Mouse (Mus musculus) forebrain, postnatal 0 days (tissue): ENCODE data around the gene Kcnn1. TPM values are rescaled to one million over a fixed set of nuclear protein-coding genes. Genes with fewer than 3 reads are reported as not detected.

Experiments used
- ATAC-seq: fragments of 200-750 bp; cut with Nextera tagmentation; 2 replicates; pipeline ENCODE4 v1.8.0; 2017; ENCODE audit warnings: mild to moderate bottlenecking, moderate library complexity
- DNase-seq: peaks from one replicate; pipeline ENCODE4 v3.0.0-alpha.2; 2015
- H3K27ac ChIP-seq: fragments of 300-500 bp; sonication (generic); 2 replicates; pipeline ENCODE4 v1.5.1; 2014; ENCODE audit warnings: low read depth, mild to moderate bottlenecking, antibody characterized with exemption, low read length, moderate library complexity, mixed read lengths
- H3K27me3 ChIP-seq: fragments of 300-500 bp; sonication (generic); 2 replicates; pipeline ENCODE4 v1.6.1; 2014; ENCODE audit warnings: mild to moderate bottlenecking, low read length, mixed read lengths; ENCODE audit not compliant: insufficient read depth
- H3K36me3 ChIP-seq: fragments of 300-500 bp; sonication (generic); 2 replicates; pipeline ENCODE4 v1.6.1; 2014; ENCODE audit warnings: mild to moderate bottlenecking, moderate library complexity; ENCODE audit not compliant: insufficient read depth
- H3K4me1 ChIP-seq: fragments of 300-500 bp; sonication (generic); 2 replicates; pipeline ENCODE4 v1.6.1; 2014; ENCODE audit warnings: antibody characterized with exemption; ENCODE audit not compliant: insufficient read depth
- H3K4me2 ChIP-seq: fragments of 300-500 bp; sonication (generic); 2 replicates; pipeline ENCODE4 v1.6.1; 2014; ENCODE audit warnings: low read depth, mild to moderate bottlenecking, moderate library complexity
- H3K4me3 ChIP-seq: fragments of 300-500 bp; sonication (generic); 2 replicates; pipeline ENCODE4 v1.5.1; 2014; ENCODE audit warnings: low read depth, low read length, mixed read lengths
- H3K9ac ChIP-seq: fragments of 300-500 bp; sonication (generic); 2 replicates; pipeline ENCODE4 v1.6.1; 2014; ENCODE audit warnings: mild to moderate bottlenecking
- H3K9me3 ChIP-seq: fragments of 300-500 bp; sonication (generic); 2 replicates; pipeline ENCODE4 v1.6.1; 2016; ENCODE audit warnings: low read length
- CTCF ChIP-seq: sonication (generic); IDR thresholded peaks from 2 replicates; pipeline ENCODE4 v1.5.1; 2016; ENCODE audit warnings: antibody characterized with exemption, control low read depth, low read depth
- WGBS: fragments of 180-500 bp; shearing (Covaris S2); extraction: QIAGEN DNeasy Blood & Tissue Kit; methylation state at CpG from one replicate; pipeline ENCODE4 v1.1.7; 2014; 5-methylcytosine and 5-hydroxymethylcytosine counted together
- polyA plus RNA-seq: library from polyadenylated mRNA; unstranded; fragments of >200 nt; fragmentation: Nextera tagmentation; extraction: Ambion mirVana; gene quantifications from 2 replicates; pipeline ENCODE4 v1.2.1, GENCODE M21; 2015
- total RNA-seq: library from RNA; depleted of rRNA; stranded (reverse); fragments of >200 nt; gene quantifications from 2 replicates; pipeline ENCODE4 v1.2.3, GENCODE M21; 2014

Kcnn1 gene
- total and polyA plus RNA-seq, 2 experiments from 2014 or later = 9.8 to 20.5 TPM

DNA sequence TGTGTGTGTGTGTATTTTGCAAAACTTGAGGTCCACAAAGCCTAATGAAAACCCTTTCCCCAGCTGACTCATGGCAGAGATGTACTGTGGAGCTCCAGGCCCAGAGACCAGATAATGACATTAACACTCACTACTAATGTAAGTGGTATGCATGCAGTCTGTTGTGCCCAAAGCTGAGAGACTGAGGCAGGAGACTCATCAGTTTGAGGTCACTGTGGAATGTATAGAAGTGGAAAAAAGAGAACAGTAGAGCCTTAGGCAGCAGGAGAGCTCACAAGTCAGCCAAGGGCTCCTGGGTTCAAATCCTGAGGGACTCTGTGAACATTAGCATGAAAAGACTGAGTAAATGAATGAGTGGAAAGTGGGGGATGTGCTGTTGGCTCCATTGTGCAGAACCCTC, 40.5 kb upstream of the Kcnn1 start:
- Histone ChIP-seq H3K36me3 (no peaks in the 10 kb centered on the region), H3K4me1 (0 out of 2 replicates have a peak, but pooled peaks cover 3% of the 10 kb centered on the region), H3K27ac (no peak overlapping the region), H3K27me3 (no peaks in the 10 kb centered on the region), H3K9me3 (no peaks in the 10 kb centered on the region), H3K4me3 (no peak overlapping the region), H3K9ac (no peak overlapping the region), H3K4me2 (no peak overlapping the region)
- ATAC-seq (no peak), DNase-seq (no peak)
- TF ChIP-seq CTCF = no peak

DNA sequence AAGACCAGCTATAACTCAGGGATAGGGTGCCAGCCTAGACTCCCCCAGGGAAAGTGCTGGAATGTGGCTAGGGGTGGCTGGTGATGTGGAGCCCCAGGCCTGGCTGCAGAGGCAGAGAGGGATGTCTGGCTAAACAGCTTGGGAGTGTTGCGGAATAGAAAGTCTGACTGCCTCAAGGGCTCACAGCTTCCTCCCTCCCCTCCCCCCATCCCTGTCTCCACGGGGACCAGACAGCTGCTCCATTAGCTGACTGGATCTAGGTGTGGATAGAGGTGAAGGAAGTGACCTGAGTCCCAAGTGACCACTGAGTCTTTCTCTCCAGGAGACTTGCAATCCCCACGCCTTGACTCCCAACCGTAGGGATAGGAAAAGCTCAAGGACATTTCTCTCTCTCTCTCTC, 40.1 kb upstream of the Kcnn1 start:
- DNase-seq = no peak
- no peak for TF ChIP-seq CTCF
- Histone ChIP-seq H3K9ac (no peak overlapping the region), H3K4me3 (no peak overlapping the region), H3K9me3 (no peaks in the 10 kb centered on the region), H3K36me3 (no peaks in the 10 kb centered on the region), H3K4me1 (0 out of 2 replicates have a peak, but pooled peaks cover 3% of the 10 kb centered on the region), H3K27me3 (no peaks in the 10 kb centered on the region), H3K27ac (no peak overlapping the region), H3K4me2 (no peak overlapping the region)
- ATAC-seq = no peak
- WGBS = 53% methylated on average over 4 of the region's 4 CpGs

DNA sequence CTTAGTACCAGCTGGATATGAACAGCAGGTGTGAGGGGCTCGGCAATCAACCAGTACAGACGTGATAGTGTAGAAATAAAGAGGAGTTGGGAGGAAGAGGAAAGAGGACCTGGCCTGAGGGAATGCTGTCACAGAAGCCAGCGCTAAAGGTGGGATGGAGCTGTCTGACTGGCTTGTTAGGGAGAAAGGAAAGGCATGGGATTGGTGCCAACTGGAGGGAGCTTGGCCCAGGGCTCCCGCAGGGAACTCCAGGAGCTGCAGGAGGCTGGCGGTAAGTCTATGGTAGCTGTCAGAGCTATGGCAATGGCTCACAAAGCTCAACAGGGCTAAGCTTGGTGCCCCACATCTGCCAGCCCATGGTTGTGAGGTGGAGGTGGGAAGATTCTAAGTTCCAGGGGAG, 39.2 kb upstream of the Kcnn1 start:
- ATAC-seq (no peak), DNase-seq (no peak)
- no peak for TF ChIP-seq CTCF
- H3K36me3 ChIP-seq = no peaks in the 10 kb centered on the region
- no peak overlapping the region for H3K4me2 ChIP-seq
- H3K27ac ChIP-seq = no peak overlapping the region
- WGBS = 20% methylated on average over 5 of the region's 5 CpGs
- H3K27me3 ChIP-seq = no peaks in the 10 kb centered on the region
- no peak overlapping the region for H3K9ac ChIP-seq
- no peaks in the 10 kb centered on the region for H3K9me3 ChIP-seq
- no peak overlapping the region for H3K4me3 ChIP-seq
- H3K4me1 ChIP-seq = 0 out of 2 replicates have a peak, but pooled peaks cover 3% of the 10 kb centered on the region

DNA sequence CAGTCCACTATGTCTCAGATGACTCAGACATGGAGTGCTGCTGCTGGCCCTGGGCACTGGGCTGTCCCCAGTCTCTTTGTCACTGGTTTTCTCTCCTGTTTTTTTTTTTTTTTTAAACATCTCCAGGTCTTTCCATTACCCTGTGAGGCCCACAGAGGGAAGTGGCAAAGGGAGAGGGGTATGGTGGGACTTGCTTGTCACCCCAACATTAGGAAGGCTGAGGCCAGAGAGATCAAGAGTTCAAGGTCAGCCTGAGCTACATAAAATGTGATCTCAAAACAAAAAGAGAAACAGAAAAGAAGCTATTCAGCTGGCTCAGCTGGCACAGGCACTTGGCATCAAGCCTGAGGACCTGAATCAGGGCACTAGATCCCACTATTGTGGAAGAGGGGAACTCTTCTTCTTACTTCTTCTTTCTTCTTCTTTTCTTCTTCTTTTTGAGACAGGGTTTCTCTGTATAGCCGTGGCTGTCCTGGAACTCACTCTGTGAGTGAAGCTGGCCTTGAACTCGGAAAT, 37.9 kb upstream of the Kcnn1 start:
- 75% methylated on average over 2 of the region's 2 CpGs for WGBS
- peaks cover 4% of the 10 kb centered on the region; the same call in 1 of the 2 replicates for H3K4me1 ChIP-seq
- H3K9ac ChIP-seq = no peak overlapping the region
- DNase-seq (no peak), ATAC-seq (no peak)
- no peak overlapping the region for H3K27ac ChIP-seq
- no peak overlapping the region for H3K4me2 ChIP-seq
- H3K27me3 ChIP-seq = no peaks in the 10 kb centered on the region
- H3K9me3 ChIP-seq = no peaks in the 10 kb centered on the region
- no peak overlapping the region for H3K4me3 ChIP-seq
- H3K36me3 ChIP-seq = no peaks in the 10 kb centered on the region
- no peak for TF ChIP-seq CTCF

DNA sequence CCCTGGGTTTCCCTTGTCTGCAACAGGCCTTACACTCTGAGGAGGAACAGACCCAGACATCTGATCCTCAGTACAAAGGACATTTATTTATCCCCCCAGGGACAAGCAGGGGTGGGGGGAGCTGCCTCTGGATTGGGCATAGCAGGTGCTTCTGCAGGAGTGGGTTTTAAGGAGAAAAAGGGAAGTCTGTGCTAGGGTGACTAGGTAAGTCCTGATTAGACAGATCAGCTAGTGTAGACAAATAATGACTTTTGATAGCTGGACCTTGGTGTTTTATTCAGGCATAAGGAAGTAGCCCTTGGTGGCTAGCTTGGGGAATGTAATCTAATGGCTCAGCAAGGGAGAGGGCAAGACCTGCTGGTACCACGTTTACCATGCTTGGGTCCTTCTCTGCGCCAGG, 36.2 kb upstream of the Kcnn1 start:
- Histone ChIP-seq H3K36me3 (peaks cover 16% of the 10 kb centered on the region), H3K9me3 (no peaks in the 10 kb centered on the region), H3K4me2 (no peak overlapping the region), H3K4me1 (peaks cover 4% of the 10 kb centered on the region; the same call in 1 of the 2 replicates), H3K4me3 (no peak overlapping the region), H3K27me3 (no peaks in the 10 kb centered on the region; the same call in 1 of the 2 replicates), H3K9ac (no peak overlapping the region), H3K27ac (no peak overlapping the region)
- 78% methylated on average over 2 of the region's 2 CpGs for WGBS
- no peak for TF ChIP-seq CTCF
- ATAC-seq (no peak), DNase-seq (no peak)

DNA sequence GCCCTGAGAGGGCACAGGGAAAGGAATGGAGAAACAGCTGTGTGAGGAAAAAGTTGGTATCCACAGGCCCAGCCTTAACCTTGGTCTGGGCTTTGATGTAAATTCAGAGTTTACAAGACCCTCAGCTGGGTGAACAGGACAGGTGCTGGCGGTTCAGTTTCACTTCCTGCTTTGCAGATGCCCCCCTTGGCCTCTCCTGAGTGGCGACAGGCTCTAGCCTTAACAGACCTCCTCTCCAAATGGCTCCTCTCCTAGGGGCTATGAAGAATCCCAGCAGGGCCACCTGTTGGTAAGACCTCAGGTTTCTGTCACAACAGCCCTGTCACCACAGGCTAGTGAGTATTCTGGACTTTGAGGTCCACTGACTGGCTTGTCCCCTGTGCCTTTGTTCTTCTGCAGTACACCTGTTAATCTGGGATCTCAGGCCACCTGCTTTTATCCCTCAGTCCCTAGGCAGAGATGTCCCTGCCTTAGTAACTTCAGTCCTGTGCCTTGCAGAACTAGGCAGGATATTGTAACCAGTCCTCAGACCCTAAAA, 35.7 kb upstream of the Kcnn1 start:
- no peak overlapping the region for H3K4me3 ChIP-seq
- H3K9me3 ChIP-seq = no peaks in the 10 kb centered on the region
- peak; percentile 5; the same call in 1 of the 2 replicates for TF ChIP-seq CTCF
- peak overlapping the region; percentile 54 for H3K9ac ChIP-seq
- WGBS = 56% methylated on average over 2 of the region's 2 CpGs
- H3K27ac ChIP-seq = no peak overlapping the region
- DNase-seq (no peak), ATAC-seq (no peak)
- H3K27me3 ChIP-seq = no peaks in the 10 kb centered on the region; the same call in 1 of the 2 replicates
- no peak overlapping the region for H3K4me2 ChIP-seq
- peaks cover 4% of the 10 kb centered on the region; the same call in 1 of the 2 replicates for H3K4me1 ChIP-seq
- H3K36me3 ChIP-seq = peaks cover 21% of the 10 kb centered on the region

DNA sequence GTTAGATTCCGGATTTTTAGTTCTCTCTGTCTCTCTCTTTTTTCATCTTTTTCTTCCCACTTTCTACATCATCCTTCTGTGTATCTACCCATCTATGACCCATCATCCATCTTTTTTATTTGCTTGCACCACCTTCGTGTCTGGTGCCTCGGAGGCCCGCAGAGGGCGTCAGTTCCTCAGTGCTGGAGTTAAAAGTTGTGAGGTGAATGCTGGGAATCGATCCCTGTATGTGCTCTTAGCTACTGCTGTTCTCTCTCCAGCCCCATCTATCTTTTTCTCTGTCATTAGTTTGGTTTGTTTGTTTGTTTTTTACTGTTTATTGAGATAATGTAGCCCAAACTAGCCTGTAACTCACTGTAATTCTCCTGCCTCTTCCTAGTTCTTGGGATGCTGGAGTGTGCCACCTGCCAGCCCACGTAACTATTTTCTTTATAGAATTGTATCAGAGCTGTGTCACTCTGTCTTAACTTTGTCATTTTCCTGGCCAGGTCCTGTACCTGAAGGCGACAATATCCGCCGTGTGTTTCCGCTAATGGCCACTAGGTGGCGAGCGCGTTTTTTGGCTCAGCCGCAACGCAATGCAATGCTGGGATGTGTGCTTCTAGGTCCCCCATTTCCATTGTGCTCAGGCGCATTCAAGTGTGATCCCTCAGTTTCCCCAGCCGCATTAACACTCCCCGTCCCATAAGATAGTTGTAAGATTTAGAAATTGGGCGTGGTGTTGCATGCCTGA, 34.8 kb upstream of the Kcnn1 start:
- Histone ChIP-seq H3K27me3 (peaks cover 7% of the 10 kb centered on the region), H3K4me3 (peak overlapping the region; percentile 89), H3K4me1 (peaks cover 4% of the 10 kb centered on the region; the same call in 1 of the 2 replicates), H3K9ac (peak overlapping the region; percentile 54), H3K4me2 (peak overlapping the region; percentile 76), H3K9me3 (no peaks in the 10 kb centered on the region), H3K36me3 (peaks cover 24% of the 10 kb centered on the region), H3K27ac (peak overlapping the region; percentile 75)
- under 1% methylated on average over 20 of the region's 20 CpGs for WGBS
- ATAC-seq = peak; percentile 39
- peak; percentile 96 for TF ChIP-seq CTCF
- DNase-seq = peak; percentile 90
